Mouse (Mus musculus) adrenal gland, postnatal 36 days (tissue): ENCODE data around the gene Psd. TPM values are rescaled to one million over a fixed set of nuclear protein-coding genes. Genes with fewer than 3 reads are reported as not detected.

Experiments
- DNase-seq, 2 experiments: peaks; one replicate each; pipeline ENCODE4 v3.0.0; 2021; ENCODE audit warnings: mixed read lengths in 1 of 2
- total RNA-seq, 2 experiments: library from RNA; stranded (reverse); gene quantifications; 2 replicates each; pipeline ENCODE4 v1.2.3; 2021

The Psd gene
- total RNA-seq, 2 experiments from 2014 or later, result 6.0 to 7.5 TPM

DNA sequence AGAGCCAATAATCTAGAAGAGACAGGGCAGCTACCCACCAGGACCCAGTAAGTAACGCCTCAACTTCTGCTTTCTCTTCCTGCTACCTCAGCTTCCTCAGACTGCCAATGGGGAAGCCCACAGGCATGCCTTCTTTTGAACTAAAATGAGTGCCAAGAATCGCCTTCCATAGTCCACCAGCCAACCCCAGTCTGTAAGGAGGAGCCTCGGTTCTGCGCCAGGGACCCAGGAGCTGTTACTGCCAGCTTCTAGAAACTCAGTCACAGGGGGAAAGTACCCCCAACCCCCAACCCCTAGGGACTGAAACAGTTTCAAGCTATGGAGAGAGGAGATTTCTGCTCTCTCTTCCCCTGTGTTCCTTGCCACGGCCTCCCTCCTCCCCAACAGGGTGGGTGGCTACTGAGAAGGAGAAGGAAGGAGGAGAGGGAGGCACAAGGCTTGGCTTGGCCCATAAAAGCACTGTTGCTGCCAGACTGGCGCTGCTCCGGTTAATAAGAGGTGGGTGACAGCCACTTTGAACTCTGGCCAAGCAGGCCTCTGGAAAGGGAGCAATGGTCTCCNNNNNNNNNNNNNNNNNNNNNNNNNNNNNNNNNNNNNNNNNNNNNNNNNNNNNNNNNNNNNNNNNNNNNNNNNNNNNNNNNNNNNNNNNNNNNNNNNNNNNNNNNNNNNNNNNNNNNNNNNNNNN, 12.5 kb upstream of the Psd start:
- peak; percentile 32 to 46 for DNase-seq

DNA sequence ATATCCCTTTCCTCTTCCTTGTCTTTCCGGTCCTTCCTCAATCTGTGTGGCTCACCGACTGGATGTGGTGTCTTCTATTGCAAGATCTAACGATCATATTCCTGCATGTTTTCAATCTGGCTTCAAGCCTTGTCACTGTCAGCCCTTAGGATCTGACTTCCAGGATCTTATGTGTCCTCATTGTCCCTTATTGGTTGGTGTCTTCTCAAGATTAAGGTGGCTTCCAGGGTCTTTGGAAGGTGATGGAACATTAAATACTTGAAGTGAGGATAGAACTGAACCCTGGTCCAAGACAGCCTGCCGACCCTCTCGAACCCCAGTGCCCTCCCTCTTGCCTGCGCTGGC, 12.0 kb upstream of the Psd start:
- DNase-seq, result no peak

DNA sequence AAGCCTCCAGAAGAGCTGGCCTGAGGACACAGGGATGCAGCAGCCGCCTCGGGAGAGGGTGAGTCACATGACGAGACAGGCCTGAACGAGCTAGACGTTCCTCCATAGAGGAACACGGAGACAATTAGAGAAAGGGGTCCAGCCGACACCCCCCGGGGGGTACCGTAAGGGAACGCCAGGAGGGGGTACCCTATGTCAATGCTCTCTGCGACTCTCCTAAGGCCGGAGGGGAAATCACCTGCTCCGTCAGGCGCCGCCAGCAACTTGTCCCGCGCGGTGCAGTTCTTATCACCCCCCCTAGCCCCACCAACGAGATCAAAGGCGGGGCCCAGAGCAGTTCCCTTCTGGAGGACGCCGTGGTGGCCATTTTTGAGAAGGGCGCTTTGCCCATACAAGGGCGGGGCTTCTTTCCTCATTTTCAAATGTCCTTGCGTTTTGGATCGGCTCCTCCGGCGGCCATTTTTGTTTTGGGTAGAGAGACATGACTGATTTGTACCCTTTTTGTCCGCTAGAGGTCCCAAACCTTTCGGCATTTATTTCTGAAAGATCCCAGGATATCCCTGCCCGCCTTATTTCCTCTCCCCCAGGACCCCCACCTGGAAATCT, 11.5 kb upstream of the Psd start, which contains the start of gene Cuedc2:
Cuedc2 (minus strand) TSS at position 372 of the 606 bp plus-strand sequence.
- peak; percentile 94 to 95 for DNase-seq

DNA sequence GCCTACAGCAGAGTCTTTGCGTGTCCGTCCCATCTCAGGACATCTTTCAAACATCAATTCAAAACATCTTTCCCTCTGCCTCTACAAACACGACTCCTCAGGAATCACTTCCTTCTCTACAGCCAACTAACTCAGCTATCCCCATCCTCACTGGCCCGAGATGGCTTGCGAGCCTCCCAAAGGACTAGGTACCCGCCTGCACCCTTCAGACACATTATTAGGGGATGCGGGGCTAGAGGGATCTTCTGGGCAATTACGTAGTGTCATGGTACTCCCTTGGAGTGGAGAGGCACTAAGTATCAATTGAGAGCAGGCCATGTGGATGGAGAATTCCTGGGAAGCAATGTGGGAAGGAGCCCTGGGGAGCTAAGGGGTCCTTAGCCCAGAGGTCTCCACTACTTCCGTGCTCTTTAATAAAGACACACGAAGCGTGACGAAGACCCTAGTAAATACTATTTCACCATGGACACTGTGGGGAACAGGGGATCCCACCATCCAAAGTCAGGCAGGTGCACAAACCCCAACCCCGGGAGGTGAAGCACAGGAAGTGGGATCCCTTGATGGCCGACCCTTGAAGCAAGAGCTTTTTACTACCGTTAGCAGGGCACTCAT, 10.9 kb upstream of the Psd start:
- DNase-seq, result no peak

DNA sequence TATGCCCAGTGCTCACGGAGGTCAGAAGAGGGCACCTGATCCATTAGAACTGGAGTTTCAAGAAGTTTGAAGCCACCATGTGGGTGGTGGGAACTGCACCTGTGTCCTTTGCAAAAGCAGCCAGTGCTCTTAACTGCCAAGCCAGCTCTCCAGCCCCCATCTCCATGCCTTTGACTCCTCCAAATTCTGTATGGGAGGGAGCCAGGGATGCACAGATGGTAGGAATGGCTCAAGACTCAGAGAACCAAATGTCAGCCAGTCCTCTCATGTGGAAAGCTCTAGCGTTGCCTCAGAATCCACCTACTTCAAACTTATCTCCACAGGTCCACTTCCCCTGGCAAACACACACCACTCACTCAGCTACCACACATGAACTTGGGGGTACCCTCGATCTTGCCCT, 7.0 kb upstream of the Psd start:
- no peak for DNase-seq

DNA sequence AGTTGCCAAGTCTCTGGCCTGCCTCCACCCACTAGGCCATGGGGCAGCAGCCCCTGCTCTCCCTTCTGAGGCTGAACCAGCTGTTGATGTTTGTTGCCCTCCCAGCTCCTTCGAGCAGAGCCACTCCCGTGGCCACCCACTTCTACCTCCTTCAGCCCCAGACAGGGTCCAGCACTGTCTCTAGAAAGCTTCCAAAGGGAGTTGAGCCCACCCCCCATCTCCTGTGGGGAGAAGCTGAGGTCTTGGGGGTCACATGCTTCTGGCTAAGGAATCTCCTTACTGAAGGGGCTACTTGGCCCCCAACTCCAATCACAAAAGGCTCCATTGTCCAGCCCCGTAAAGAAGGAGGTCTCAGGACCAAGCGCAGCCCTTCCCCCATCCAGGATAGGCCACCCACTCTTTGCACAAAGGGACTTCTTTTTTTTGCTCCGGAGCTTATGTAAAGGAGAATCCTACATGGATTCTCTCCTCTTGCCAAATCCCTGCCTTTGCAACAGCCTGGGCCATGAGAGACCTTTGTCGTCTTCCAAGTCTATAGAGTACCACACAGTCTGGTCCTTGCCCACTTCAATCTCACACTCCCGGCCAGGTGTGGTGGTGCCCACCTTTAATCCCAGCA, 5.9 kb upstream of the Psd start:
- no peak for DNase-seq

DNA sequence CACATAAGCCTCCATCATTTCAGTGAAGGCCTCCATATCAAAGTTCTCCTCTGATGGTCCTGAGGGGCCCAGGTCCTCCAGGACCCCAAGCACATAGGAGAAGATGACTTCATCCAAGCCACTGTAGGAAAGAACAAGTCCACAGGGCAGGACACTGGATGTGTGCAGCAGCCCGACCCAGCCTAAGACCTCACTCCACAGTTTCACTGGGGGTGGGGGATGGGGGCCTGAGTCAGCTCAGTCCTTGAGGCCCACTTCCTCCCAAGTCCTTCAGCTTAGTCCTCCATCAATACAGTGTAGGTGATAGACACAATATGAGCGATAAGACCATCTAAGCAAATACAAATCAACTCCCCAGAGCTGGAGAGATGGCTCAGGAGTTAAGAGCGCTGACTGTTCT, 5.0 kb upstream of the Psd start:
- DNase-seq, result no peak

DNA sequence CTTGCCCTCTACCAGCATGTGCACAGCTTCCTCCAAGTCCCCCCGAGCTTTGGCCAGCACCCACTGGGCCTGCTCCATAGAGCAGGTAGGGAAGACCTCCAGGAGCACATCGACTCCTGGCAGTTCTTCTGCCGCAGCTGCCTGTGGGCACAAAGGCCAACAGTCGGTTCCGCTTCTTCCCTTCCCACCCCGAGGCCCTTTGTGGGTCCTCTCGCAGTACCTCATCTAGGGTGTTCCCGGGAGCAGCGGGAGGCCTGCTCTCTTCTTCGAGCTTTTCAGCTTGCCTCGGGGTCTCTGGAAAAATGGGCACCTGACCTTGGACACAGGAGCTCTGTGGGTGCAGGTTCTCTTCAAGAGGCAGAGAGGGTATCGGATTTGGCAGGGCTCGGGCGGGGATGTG, 4.4 kb upstream of the Psd start:
- DNase-seq, result no peak

DNA sequence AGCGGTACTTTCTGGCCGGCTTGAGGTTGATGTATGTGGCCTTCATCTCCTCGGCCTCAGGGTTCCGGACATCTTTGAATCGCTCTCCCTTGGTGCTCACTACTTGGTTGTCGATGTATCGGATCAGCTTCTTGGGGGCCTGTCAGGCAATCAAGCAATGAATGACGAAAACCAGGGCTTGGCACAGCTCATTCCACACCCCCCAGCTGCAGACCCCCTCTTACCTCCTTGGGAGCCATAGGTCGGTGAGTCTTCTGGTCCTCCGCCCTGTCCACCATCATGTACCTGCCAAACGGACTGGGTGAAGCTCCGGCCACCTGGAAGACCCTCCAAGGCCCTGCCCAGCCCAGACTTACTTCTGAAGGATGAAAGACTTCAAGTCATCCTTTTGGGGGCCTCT, 3.7 kb upstream of the Psd start:
- no peak for DNase-seq

DNA sequence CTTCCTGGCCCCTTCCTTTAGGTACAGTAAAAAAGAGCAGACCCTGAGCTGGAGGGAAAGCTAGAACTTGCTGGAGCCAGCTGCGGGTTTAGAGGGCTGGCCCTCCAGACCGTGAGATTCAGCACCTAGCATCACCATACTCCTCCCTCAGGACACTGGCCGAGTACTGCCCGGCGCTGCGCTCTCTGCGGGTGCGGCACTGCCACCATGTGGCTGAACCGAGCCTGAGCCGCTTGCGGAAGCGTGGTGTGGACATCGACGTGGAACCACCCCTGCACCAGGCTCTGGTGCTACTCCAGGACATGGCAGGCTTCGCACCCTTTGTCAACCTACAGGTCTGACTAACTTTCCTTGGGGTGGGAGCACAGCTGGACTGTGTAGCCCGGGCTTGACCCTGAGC, 3.0 kb upstream of the Psd start:
- DNase-seq, result peak; percentile 91 to 93

DNA sequence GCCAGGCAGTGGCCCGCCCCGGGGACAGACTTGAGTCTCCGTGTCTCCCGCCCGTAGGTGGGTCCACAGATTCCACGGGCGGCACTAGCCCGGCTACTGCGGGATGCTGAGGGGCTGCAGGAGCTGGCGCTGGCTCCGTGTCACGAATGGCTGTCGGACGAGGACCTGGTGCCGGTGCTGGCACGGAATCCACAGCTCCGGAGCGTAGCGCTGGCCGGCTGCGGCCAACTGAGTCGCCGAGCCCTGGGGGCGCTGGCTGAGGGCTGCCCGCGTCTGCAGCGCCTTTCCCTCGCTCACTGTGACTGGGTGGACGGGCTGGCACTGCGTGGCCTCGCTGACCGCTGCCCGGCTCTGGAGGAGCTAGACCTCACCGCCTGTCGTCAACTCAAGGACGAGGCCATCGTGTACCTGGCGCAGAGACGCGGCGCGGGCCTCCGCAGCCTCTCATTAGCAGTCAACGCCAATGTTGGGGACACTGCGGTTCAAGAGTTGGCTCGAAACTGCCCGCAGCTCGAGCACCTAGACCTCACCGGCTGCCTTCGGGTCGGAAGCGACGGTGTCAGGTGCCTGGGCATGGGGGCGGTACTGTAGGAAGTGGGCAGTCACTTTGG, 2.2 kb upstream of the Psd start:
- peak; percentile 31 to 54 for DNase-seq

DNA sequence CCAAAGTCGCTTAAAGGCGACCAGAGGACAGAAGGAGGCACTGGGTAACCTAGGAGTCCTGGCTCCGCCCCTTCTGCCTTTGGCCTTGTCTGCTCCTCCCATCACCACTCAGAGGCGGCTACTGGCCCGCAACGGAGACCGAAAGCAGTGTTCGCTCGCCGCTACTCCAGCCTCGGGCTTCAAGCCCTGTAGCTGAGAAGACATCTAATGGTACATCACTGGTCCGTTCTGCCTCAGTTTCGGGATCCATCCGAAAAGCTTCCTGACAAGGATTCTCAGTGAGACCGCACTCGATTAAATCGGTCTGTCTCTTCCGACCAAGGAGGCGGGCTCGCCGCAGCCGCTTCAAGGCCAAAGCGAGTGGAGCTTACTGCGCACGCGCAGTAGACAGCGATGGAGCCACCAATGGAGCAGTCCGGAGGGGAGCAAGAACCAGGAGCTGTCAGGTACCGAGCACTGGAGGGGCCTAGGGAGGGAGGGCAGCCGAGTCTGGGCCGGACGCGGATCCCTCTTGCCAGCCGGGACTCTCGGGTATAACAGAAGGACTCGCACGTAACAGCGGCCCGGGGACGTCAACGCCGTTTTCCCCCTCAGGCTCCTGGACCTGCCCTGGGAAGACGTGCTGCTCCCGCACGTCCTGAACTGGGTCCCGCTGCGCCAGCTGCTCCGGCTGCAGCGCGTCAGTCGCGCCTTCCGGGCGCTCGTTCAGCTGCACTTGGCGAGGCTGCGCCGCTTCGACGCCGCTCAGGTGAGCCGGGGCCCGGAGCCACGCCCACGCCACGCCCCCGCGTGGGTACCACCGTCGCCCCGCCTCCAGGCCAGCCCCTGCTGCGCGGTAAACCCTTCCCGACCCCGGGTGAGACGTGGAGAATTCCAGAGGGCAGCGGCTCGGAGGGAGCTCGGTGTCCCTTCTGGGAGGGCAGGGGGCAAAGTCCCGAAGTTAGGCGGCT, 1.4 kb upstream of the Psd start, which contains the start of gene Fbxl15:
Fbxl15 (plus strand) TSS at position 104 of the 950 bp plus-strand sequence.
- DNase-seq, result peak; percentile 94 to 95

DNA sequence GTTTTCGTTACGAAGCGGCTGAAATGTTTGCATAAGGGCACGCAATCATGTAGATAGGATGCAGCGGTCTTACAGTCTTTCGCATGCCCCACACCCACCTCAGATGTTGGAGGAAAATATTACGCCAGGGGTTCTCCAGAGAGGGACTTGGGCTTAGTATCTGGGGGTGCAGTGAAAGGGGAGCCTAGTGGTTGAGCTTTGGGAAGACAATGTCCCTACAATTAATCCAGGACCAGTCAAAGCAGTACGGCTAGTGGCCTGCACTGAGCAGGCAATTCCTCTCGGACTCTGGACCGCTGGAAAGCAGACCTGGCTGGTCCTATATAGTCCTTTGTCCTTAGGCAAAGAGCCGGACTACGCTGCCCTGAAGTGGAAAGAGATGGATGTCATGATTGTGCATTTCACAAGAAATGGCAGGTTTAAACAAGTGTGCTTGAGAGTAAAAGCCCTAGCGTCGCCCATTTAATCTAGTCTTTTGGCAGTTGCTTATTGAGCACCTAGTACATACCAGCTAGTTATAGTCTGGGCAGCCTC, 642 bp upstream of the Psd start:
- DNase-seq, result no peak

DNA sequence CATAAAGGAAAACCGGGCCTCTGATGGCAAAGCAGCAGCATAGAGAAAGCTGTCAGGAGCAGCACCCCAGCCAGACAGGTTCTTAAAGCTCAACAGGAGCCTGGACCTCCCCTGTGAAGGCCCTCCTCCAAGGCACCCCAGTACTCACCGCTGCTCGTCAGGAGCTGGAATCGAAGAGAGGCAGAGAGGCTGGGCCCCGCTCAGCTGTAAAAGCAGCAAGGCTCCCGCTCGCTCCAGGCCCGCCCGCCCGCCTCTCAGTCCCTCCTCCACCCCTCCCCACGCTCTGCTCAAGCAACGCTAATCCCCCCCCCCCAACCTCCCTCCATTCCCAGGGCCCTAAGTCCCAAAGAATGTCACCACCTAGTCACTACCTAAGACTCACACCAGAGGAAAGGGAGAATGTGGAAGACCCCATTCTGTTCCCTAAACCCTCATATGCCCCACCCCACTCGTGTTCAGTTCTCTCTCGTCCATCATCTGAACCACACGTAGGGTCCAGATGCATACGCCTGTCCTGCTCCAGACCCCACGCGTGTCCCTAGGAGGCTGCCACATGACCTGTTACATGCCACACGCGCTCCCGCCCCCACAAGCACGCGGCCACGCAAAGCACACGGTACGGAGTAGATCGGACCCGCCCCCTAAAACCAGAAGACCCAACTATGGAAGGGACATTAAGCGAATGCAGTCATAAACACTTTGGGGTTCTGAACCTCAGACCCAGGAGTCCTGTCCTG, 769 bp downstream of the Psd start:
- DNase-seq, result no peak

DNA sequence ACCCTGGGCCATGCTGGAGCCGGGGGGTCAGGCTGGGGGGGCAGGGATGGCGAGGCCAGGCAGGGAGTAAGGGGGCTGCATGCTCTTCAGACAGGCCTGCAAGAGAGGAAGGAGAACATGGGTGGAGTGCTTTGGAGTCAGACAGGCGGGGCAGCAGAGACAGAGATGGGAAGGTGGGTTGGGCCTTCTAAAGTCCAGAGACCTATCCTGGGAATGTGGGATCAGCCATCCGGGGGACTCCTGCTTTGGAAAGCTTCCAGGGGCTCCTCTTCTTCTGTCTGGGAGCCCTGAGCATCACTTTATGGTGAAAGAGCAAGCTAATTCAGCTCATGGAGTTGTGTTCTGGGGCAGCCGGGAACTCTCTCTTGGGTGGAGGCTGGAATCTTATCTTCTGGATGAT, 2.0 kb downstream of the Psd start:
- no peak for DNase-seq

DNA sequence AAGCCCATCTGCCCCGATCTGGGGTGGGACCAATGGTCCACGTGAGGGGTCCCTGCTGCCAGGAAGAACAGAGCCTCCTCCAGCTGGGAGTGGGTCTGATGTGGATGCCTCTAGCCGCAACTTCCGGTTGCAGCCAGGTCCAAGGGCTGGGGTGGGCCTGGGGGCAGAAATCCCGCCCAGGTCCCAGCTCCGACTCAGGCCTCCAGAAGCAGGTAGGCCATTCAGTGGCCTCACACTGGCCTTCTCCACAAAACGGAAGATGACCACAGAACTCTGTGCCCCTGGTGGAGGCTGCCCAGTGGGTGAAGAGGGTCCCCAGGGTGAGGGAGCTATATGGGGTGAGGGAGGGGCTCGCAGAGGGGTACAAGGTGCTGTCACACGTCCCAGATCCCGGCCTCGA, 2.6 kb downstream of the Psd start:
- DNase-seq, result no peak

DNA sequence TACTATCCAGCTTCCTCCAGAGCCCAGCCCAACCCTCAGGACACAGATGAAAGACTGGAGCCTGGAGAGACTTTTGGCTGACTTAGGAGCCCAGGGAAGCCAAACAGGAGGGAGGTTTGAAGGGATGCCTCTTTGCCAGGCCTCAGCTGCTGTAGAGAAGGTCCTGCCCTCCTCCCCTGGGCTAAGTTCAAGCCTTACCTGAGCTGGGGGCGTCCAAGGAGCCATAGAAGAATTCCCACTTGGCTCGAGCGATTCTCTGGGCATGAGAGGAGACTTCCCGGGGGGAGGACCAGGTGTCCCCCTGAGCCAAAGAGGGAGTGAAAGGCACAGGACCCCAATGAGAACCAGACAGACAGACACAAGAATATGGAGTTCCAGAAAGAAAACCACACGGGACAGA, 3.2 kb downstream of the Psd start:
- DNase-seq, result no peak

DNA sequence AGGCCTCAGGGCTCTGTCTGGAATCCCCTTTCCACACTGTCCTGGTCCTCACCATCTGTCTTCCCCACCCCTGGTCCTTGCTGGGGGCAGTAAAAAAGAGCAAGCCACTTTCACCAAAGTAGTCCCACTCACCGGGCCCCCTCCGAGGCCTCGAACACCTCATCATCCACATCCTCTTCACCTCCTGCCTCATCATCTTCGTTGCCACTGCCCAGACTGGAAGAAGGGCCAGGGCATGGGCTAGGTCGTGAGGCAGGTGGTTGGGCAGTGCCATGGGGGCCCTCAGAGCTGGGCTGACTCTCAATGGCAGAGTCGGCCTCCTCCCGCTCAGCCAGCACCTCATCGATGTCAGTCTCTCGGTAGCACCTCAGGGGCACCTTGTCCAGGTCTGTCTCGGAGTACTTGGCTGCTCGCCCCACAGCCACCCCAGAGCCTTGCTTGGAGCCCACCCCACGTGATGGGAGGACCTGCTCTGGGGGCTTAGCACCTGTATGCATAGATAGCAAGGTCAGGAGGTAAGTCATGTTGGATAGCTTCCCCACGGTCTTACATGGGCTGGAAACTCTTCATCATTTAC, 3.9 kb downstream of the Psd start:
- no peak for DNase-seq

DNA sequence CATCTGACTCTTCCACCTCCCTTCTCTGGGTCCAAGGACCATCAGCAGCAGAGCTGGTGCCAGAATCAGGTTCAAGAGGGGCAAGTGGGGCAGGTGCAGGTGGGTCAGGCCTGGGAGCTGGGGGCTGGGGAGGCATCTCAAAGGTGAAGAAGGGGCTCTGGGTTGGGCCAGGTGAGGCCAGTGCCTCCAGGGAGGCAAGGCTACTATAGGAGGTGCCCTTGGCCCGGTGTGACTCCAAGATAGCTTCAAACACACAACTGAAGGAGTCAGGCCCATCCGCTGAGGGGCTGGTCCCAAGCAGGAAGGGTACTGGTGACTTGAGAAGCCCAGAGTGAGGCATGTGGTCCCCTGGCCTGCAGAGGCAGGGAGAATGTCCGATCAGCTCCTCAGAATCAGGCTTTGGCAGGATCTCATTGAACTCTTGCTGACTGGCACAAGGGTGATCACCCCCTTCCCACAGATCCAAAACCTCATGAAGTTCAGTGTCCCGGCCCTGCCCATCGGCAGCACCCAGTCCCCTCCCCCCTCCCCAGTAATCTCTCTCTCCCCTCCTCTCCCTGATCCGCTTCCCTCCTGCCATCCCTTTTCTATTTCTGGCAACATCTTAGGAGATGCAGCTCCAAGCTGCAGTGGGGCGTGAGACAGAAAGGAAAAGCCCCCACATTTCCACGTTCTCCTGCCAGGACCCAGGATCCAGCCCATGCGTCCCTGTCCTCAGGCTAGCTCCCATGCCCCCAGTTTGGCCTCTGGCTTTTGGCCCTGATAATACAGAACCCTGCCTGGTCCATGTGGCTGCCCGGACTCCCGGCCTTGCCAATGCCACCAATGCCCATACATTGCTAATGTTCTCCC, 4.6 kb downstream of the Psd start:
- DNase-seq, result no peak
